Mouse (Mus musculus) monocyte, adult 2 months (primary cell): ENCODE data around the gene Grin2d.

Experiments used
- DNase-seq, 2 experiments: peaks; one replicate each; pipeline ENCODE4 v3.0.0; 2022; ENCODE audit warnings: low spot score in 2 of 2, low read depth in 1 of 2

Grin2d gene

GRCm38 (mm10) chr7:45785388-45786135 is 92.6 kb downstream of the Grin2d start:
- DNase-seq, result no peak

DNA sequence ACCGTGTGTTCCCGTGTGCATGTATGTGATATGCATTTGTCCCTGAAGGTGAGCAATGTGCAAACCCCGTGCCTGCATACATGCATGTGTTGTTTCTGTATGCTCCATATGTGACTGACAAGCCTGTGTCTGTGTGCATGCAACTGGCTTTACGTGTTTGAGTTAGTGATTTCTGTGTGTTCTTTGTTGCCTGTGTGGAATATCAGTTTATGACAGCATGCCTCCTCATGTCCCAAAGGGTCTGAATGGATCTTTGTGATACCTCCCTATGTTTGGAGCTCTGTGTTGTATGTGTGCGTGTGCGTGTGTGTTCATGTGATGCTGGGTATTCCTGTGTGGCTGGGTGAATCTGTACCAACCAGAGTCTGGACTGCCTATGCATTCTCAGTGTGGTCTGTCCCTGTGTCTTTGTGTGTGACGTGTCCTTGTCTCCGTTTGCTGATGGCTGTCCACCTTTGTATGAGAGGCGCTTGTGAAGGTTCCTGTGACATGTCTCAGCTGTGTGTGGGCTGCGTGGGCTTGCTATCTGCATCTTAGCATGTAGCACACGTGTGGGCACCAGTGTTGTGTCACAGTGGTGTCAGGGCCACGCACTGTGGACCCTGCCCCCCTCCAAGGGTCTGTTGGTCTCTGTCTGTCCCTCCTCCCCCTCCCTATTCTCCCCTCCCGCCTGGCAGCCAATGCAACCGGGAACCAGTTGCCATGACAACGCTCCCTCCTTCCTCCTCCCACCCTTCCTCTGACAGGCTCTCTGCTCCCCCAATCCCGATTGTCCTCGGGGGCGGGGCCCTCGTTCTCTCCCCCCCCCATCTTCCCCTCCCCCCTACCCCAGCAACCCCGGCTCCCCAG is 93.4 kb downstream of the Grin2d start, which contains the start of gene Sult2b1:
TSS of gene Sult2b1 (minus strand) at position 146 of the 849 bp plus-strand sequence.
- DNase-seq, result no peak

GRCm38 (mm10) chr7:45783511-45784091 is 94.6 kb downstream of the Grin2d start, which contains the start of gene Lmtk3:
Gene Lmtk3 (plus strand): TSS chr7:45783738.
- no peak for DNase-seq

- no peak for DNase-seq
Measured at GRCm38 (mm10) chr7:45782271-45782670, 95.9 kb downstream of the Grin2d start.
